In the genomic region with DNA sequence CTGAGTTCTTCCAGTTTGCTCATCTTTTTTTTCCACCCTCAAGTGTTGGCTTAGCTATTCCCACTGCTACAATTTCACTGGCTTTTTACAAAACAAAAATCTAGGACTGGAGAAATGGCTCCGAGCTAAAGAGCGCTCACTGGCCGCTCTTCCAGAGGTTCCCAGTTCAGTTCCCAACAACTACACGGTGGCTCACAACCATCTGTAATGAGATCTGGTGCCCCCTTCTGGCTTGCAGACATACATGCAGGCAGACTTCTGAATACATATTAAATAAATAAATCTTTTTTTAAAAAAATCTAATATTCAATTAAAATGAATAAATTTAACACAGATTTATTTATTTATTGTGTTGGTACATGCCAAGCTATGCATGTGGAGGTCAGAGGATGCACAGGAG, we compare ENCODE assay signal across 9 mouse cellular contexts. TPM values are rescaled to one million over a fixed set of nuclear protein-coding genes. Genes with fewer than 3 reads are reported as not detected.
DNase-seq lines count a peak whose midpoint lies in the region; ATAC-seq and TF ChIP-seq lines count a peak whose summit lies in the region.
"Had no signal": no experiment of that assay in that cellular context is flagged by ENCODE, and none has a peak within 500 bp of the region (broad histone marks: within the 10 kb centered on the region; RNA-seq: fewer than 3 reads in every experiment).

No protein-coding gene starts in this region.

- dilution Hi-C loops in CH12.LX (cut with MboI; ENCODE audit: extremely low pct_ligation_motif_present, extremely low pct_unique_long_range_greater_than_20kb, low sequenced_read_pairs), result no loop called here

- H3K79me2 ChIP-seq in CH12.LX (replicated peaks; ENCODE audit: control insufficient read depth, extremely low read depth, insufficient read depth, poor library complexity, severe bottlenecking), result 0 out of 2 replicates have a peak, but pooled peaks cover 4% of the 10 kb centered on the region

- DNase-seq in kidney, postnatal 10 days, result peak; percentile 38
- no peak for DNase-seq in CH12.LX (ENCODE audit: extremely low read depth)
- peak; percentile 81 for DNase-seq in R1 (ENCODE audit: low read depth, low spot score)
- peak; percentile 10 for DNase-seq in lung, postnatal 25 days (ENCODE audit: low spot score)
- no peak for DNase-seq in right cerebral cortex, postnatal 4 days
- no peak for DNase-seq in right cerebral cortex, postnatal 25 days
- DNase-seq: layer of hippocampus, postnatal 36 days had no signal

- H3K27me3 ChIP-seq in kidney, embryonic 16.5 days (ENCODE audit: insufficient read depth, low read length), result no peaks in the 10 kb centered on the region
- no peaks in the 10 kb centered on the region for H3K27me3 ChIP-seq in CH12.LX (replicated peaks)
- H3K27me3 ChIP-seq: heart, embryonic 13.5 days had no signal

- H3K4me2 ChIP-seq in kidney, embryonic 16.5 days (replicated peaks; ENCODE audit: low read depth, low read length), result no peak overlapping the region
- no peak overlapping the region for H3K4me2 ChIP-seq in CH12.LX (ENCODE audit: insufficient read depth, low read depth, poor library complexity, severe bottlenecking)
- H3K4me2 ChIP-seq: heart, embryonic 13.5 days had no signal

- no peak overlapping the region for H3K9ac ChIP-seq in kidney, embryonic 16.5 days (replicated peaks; ENCODE audit: low read length)
- H3K9ac ChIP-seq in CH12.LX (ENCODE audit: insufficient read depth, low read depth), result no peak overlapping the region
- H3K9ac ChIP-seq: heart, embryonic 13.5 days had no signal

- TF ChIP-seq RAD21 in CH12.LX (IDR thresholded peaks at IDR 0.05; ENCODE audit: low read depth, low read length), result peak; percentile 45

- no peak for TF ChIP-seq EP300 in CH12.LX (IDR thresholded peaks at IDR 0.05; ENCODE audit: low read length)

- TF ChIP-seq POLR2A in CH12.LX (IDR thresholded peaks at IDR 0.05; ENCODE audit: low read depth, low read length), result no peak

- ATAC-seq in kidney, embryonic 16.5 days (ENCODE audit: low FRiP score, low TSS enrichment), result no peak

- no peaks in the 10 kb centered on the region for H3K9me3 ChIP-seq in kidney, embryonic 16.5 days (ENCODE audit: low read length)
- no peaks in the 10 kb centered on the region for H3K9me3 ChIP-seq in CH12.LX (replicated peaks; ENCODE audit: low read length)
- H3K9me3 ChIP-seq: heart, embryonic 13.5 days had no signal

- H3K4me1 ChIP-seq in kidney, embryonic 16.5 days (ENCODE audit: insufficient read depth, low read length), result no peaks in the 10 kb centered on the region
- H3K4me1 ChIP-seq in CH12.LX (ENCODE audit: control insufficient read depth in 1 of 2, insufficient read depth in 2 of 2), result peaks cover 22 to 51% of the 10 kb centered on the region in 2 experiments
- H3K4me1 ChIP-seq: heart, embryonic 13.5 days had no signal

- H3K36me3 ChIP-seq in kidney, embryonic 16.5 days (ENCODE audit: insufficient read depth, low read length), result no peaks in the 10 kb centered on the region
- H3K36me3 ChIP-seq in CH12.LX (replicated peaks in 1 of 2; ENCODE audit: control insufficient read depth in 1 of 2, insufficient read depth in 1 of 2, low read length in 1 of 2), result peaks cover 12 to 51% of the 10 kb centered on the region in 2 experiments
- H3K36me3 ChIP-seq: heart, embryonic 13.5 days had no signal

- 65% methylated on average over 4 of the region's 4 CpGs for WGBS in kidney, embryonic 16.5 days

- peak; percentile 33 to 60; a peak in 3 of 4 replicates for TF ChIP-seq CTCF in CH12.LX (conservative IDR thresholded peaks at IDR 0.05 in 1 of 2, IDR thresholded peaks at IDR 0.05 in 1 of 2; ENCODE audit: low read depth in 2 of 2, low read length in 2 of 2)

- in situ Hi-C loops in CH12.LX (cut with MboI; ENCODE audit: low pct_ligation_motif_present, low pct_unique_long_range_greater_than_20kb, low sequenced_read_pairs), result no loop called here

- no peak overlapping the region for H3K4me3 ChIP-seq in kidney, embryonic 16.5 days (ENCODE audit: low read length)
- H3K4me3 ChIP-seq in CH12.LX (replicated peaks in 1 of 3; ENCODE audit: low read depth in 2 of 3, low read length in 2 of 3, poor library complexity in 1 of 3), result no peak overlapping the region
- H3K4me3 ChIP-seq: heart, embryonic 13.5 days had no signal

- no peak overlapping the region for H3K27ac ChIP-seq in kidney, embryonic 16.5 days (ENCODE audit: low read length)
- H3K27ac ChIP-seq in CH12.LX (ENCODE audit: insufficient read depth, low read depth), result no peak overlapping the region
- H3K27ac ChIP-seq: heart, embryonic 13.5 days had no signal

TF ChIP-seq in CH12.LX, 34 proteins besides CTCF, POLR2A, EP300 and RAD21:
- TF ChIP-seq SMC3 (IDR thresholded peaks at IDR 0.05; ENCODE audit: low read depth, low read length) (peak; percentile 60), ETS1 (conservative IDR thresholded peaks at IDR 0.05; ENCODE audit: low read depth, low read length) (no peak)

RNA-seq across cellular contexts. Expression of a gene that starts 36.0 kb away (rescaled TPM):
- 67.4 and 74.1 TPM in 2 replicates for polyA plus RNA-seq in kidney, embryonic 16.5 days (2015; fragmentation: Nextera tagmentation; extraction: Ambion mirVana)
- 12.0 and 15.0 TPM in 2 replicates for total RNA-seq in CH12.LX (2012; rRNA removed)
- total RNA-seq in CH12.LX (2014; rRNA removed), result 6.7 and 7.3 TPM in 2 replicates
- 33.7 and 41.8 TPM in 2 replicates for polyA plus RNA-seq in CH12.LX (2012; ENCODE audit: insufficient read length, low read depth)

RNA-seq across cellular contexts. Expression of a gene that starts 42.7 kb away (rescaled TPM):
- 659 and 687 TPM in 2 replicates for polyA plus RNA-seq in kidney, embryonic 16.5 days (2015; fragmentation: Nextera tagmentation; extraction: Ambion mirVana)
- total RNA-seq in CH12.LX (2012; rRNA removed) (274 and 325 TPM in 2 replicates), CH12.LX (2014; rRNA removed) (370 and 375 TPM in 2 replicates)
- 813 and 876 TPM in 2 replicates for polyA plus RNA-seq in CH12.LX (2012; ENCODE audit: insufficient read length, low read depth)

RNA-seq across cellular contexts. Expression of a gene that starts 50.7 kb away (rescaled TPM):
- 51.1 and 60.0 TPM in 2 replicates for polyA plus RNA-seq in kidney, embryonic 16.5 days (2015; fragmentation: Nextera tagmentation; extraction: Ambion mirVana)
- 64.8 and 81.7 TPM in 2 replicates for total RNA-seq in CH12.LX (2012; rRNA removed)
- total RNA-seq in CH12.LX (2014; rRNA removed), result 78.6 and 88.0 TPM in 2 replicates
- polyA plus RNA-seq in CH12.LX (2012; ENCODE audit: insufficient read length, low read depth), result 110 and 114 TPM in 2 replicates

Comparison
In these comparisons a context has a peak if more than half of its experiments do, and no peak if none do; other contexts are left out.
1. DNase-seq: peak in kidney, postnatal 10 days (single experiment), R1 (single experiment) and lung, postnatal 25 days (single experiment); none in CH12.LX (single experiment), right cerebral cortex, postnatal 4 days (single experiment) and right cerebral cortex, postnatal 25 days (single experiment).